Mouse (Mus musculus) liver, postnatal 0 days (tissue): ENCODE data around the gene C1s2. TPM values are rescaled to one million over a fixed set of nuclear protein-coding genes. Genes with fewer than 3 reads are reported as not detected.
"Not testable (repeated sequence)": the region's sequence is repeated elsewhere in the genome, so short reads cannot be mapped to it uniquely, and the experiment has no call there.

ENCODE experiments used
- ATAC-seq: fragments of 200-750 bp; cut with Nextera tagmentation; 2 replicates; pipeline ENCODE4 v1.8.0; 2017; ENCODE audit warnings: mild to moderate bottlenecking, moderate library complexity
- DNase-seq: peaks from one replicate; pipeline ENCODE4 v3.0.0-alpha.2; 2016
- H3K27ac ChIP-seq: fragments of 300-500 bp; sonication (generic); 2 replicates; pipeline ENCODE4 v1.5.1; 2014; ENCODE audit warnings: antibody characterized with exemption, moderate library complexity, mild to moderate bottlenecking, low read depth
- H3K27me3 ChIP-seq: fragments of 300-500 bp; sonication (generic); 2 replicates; pipeline ENCODE4 v1.6.1; 2014; ENCODE audit warnings: low read length, control low read depth, mixed read lengths; ENCODE audit not compliant: insufficient read depth
- H3K36me3 ChIP-seq: fragments of 300-500 bp; sonication (generic); replicated peaks from 2 replicates; pipeline ENCODE4 v1.6.1; 2014; ENCODE audit warnings: mild to moderate bottlenecking, control low read depth, low read length, moderate library complexity, mixed read lengths; ENCODE audit not compliant: insufficient read depth
- H3K4me1 ChIP-seq: fragments of 300-500 bp; sonication (generic); 2 replicates; pipeline ENCODE4 v1.6.1; 2014; ENCODE audit warnings: antibody characterized with exemption, mild to moderate bottlenecking, control low read depth; ENCODE audit not compliant: insufficient read depth
- H3K4me2 ChIP-seq: fragments of 300-500 bp; sonication (generic); 2 replicates; pipeline ENCODE4 v1.6.1; 2014; ENCODE audit warnings: low read depth, mild to moderate bottlenecking, low read length, moderate library complexity, mixed read lengths
- H3K4me3 ChIP-seq: fragments of 300-500 bp; sonication (generic); 2 replicates; pipeline ENCODE4 v1.5.1; 2014; ENCODE audit warnings: low read depth, low read length
- H3K9ac ChIP-seq: fragments of 300-500 bp; sonication (generic); replicated peaks from 2 replicates; pipeline ENCODE4 v1.6.1; 2014; ENCODE audit warnings: mild to moderate bottlenecking, moderate library complexity
- H3K9me3 ChIP-seq: fragments of 300-500 bp; sonication (generic); 2 replicates; pipeline ENCODE4 v1.6.1; 2016; ENCODE audit warnings: mild to moderate bottlenecking, control low read depth, low read length, mixed read lengths
- CTCF ChIP-seq: sonication (generic); IDR thresholded peaks from 2 replicates; pipeline ENCODE4 v1.5.1; 2016; ENCODE audit warnings: antibody characterized with exemption, low read depth
- EP300 ChIP-seq: IDR thresholded peaks from 2 replicates; pipeline ENCODE4 v1.6.1; 2016; ENCODE audit warnings: antibody characterized with exemption, low read depth, mild to moderate bottlenecking
- WGBS: fragments of 180-500 bp; shearing (Covaris S2); extraction: QIAGEN DNeasy Blood & Tissue Kit; methylation state at CpG from one replicate; pipeline ENCODE4 v1.1.7; 2014; ENCODE audit not compliant: insufficient replicate concordance; 5-methylcytosine and 5-hydroxymethylcytosine counted together
- polyA plus RNA-seq: library from polyadenylated mRNA; unstranded; fragments of >200 nt; fragmentation: Nextera tagmentation; extraction: Ambion mirVana; gene quantifications from 2 replicates; pipeline ENCODE4 v1.2.1, GENCODE M21; 2015

C1s2 gene
- polyA plus RNA-seq: 0.04 TPM in 1 of 2 replicates, not detected in the other

DNA sequence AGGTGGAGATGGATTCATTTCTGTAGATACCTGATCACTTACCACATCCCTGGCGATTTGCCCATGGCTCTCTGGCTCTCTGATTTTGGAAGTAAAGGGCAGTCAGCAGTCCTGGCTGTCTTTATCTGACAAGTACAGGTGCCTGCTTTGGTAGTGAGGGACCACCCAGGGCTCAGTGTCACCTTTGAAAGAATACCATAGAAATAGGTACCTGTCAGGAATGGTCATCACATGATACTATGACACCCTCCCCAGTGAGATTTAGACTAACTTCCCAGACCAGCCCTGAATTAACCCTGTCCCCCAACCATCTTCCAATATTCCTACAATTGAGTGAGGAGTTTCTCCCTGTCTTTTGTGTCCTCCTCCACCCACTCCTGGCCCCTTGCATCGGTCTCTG, at the start of gene C1s2:
Gene C1s2 (minus strand): TSS at position 101 of the 400 bp plus-strand sequence.
- 66% methylated on average over 2 of the region's 2 CpGs for WGBS
- H3K4me1 ChIP-seq, ATAC-seq, H3K27ac ChIP-seq, DNase-seq, H3K4me2 ChIP-seq, H3K4me3 ChIP-seq, H3K27me3 ChIP-seq, H3K9me3 ChIP-seq, H3K9ac ChIP-seq, H3K36me3 ChIP-seq: not testable (repeated sequence)

DNA sequence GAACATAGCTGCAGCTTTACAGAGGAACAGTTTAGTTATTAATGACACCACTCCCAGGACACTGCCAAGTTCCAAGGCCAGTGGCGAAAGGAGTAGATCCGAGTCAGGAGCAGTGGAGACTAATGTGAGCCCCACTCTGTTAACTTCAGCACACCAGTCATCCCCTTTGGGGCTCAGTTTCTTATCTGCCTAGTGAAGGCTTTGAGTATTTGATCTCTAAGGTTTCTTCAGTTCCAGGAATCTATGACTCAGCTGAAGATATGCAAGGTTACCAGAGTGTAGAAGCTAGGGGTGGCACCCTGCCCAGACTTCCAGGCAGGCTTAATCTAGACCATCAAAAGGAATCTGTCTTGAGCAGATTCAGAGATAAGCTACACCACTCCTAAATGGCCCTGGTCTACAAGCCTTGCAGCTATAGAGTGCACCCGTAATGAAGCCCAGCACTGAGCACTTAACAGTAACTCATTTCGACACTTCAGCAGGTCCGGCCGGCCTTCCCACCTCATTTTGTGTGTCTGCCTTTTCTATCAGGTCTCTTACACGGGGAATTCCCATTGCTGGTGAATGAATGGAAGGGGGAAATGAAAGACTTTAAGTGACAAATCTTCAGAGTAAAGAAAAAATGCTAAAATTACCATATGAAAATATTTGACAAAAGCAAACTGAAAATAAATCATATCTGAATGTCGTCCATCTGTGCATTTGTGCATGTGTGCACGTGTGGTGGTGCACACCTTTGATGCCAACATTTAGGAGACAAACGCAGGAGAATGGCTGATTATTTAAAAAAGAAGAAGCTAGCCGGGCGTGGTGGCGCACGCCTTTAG, 47.9 kb upstream of the C1s2 start:
- ATAC-seq (peak; percentile 40), DNase-seq (no peak)
- H3K27ac ChIP-seq: peak overlapping the region; percentile 36
- no peak overlapping the region for H3K9ac ChIP-seq
- TF ChIP-seq CTCF: no peak
- peak; percentile 80 for TF ChIP-seq EP300
- 56% methylated on average over 14 of the region's 14 CpGs for WGBS
- H3K4me2 ChIP-seq: peak overlapping the region; percentile 27
- peaks cover 51% of the 10 kb centered on the region for H3K4me1 ChIP-seq
- H3K4me3 ChIP-seq: no peak overlapping the region
- H3K27me3 ChIP-seq: no peaks in the 10 kb centered on the region
- H3K9me3 ChIP-seq: no peaks in the 10 kb centered on the region
- H3K36me3 ChIP-seq: no peaks in the 10 kb centered on the region

DNA sequence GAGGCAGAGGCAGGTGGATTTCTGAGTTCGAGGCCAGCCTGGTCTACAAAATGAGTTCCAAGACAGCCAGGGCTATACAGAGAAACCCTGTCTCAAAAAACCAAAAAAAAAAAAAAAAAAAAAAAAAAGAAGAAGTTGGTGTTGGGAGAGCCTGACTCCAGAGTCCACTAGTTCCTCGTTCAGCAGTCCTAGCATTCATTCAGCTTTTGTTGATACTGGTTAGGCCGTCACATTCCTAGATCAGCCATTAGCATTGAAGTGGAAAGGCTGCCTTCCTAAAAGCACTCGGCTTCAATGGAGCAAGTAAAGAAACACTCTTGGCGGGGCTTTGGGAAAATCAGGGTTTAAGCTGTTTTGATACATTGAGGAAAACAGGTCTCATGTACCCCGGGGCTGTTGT, 46.4 kb upstream of the C1s2 start:
- not testable (repeated sequence) for H3K9me3 ChIP-seq, H3K9ac ChIP-seq, H3K4me3 ChIP-seq, H3K4me2 ChIP-seq, ATAC-seq, H3K36me3 ChIP-seq, DNase-seq, H3K27me3 ChIP-seq
- Histone ChIP-seq H3K27ac (peak overlapping the region; percentile 36; the same call in 1 of the 2 replicates), H3K4me1 (peaks cover 42% of the 10 kb centered on the region)
- 57% methylated on average over 6 of the region's 6 CpGs for WGBS

DNA sequence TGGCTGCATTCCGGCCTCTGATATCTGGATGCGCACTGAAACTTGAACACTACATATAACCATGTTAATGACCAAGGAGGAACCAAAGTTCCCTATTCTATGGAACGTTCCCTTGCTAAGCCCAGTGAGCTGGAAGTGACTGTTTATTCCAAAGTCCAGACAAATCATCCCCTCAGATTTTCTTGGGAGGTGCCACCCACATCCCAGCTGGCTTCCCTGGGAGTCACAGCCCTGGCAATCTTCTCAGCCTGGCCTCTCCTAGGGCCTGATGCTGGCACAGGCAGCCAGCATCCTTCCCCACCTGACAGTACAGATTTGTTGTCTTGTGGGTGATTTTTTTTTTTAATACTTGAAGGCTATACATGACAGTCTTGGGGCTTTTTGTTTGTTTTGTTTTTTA, 43.6 kb upstream of the C1s2 start:
- H3K27ac ChIP-seq: 0 out of 2 replicates have a peak overlapping the region, but pooled peaks have one; percentile 6
- TF ChIP-seq CTCF (no peak), EP300 (no peak)
- H3K9ac ChIP-seq: no peak overlapping the region
- DNase-seq: no peak
- H3K4me1 ChIP-seq: peaks cover 35% of the 10 kb centered on the region
- H3K4me3 ChIP-seq: no peak overlapping the region
- no peak overlapping the region for H3K4me2 ChIP-seq
- H3K36me3 ChIP-seq: peaks cover 3% of the 10 kb centered on the region; the same call in 1 of the 2 replicates
- no peaks in the 10 kb centered on the region for H3K9me3 ChIP-seq
- H3K27me3 ChIP-seq: no peaks in the 10 kb centered on the region
- no peak for ATAC-seq
- 95% methylated on average over 3 of the region's 3 CpGs for WGBS

DNA sequence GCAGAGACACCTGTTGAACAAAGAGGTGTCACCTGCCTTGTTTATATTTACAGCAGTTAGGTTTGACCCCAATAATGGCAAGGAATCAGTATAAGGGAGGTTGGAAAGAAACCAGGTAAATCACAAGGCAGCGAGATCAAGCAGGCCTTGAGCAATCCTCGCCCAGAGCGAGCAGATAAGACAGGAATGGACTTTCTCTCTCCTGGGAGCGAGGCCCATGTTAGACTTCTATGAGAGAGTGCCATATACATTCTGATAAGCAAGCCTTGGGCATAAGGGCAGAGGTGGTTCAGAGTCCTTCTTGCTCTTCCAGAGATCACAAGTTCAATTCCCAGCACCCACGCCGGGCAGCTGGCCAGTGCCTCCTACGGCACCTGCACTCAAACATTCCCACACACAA, 42.9 kb upstream of the C1s2 start:
- ATAC-seq (no peak), DNase-seq (no peak)
- H3K36me3 ChIP-seq: peaks cover 9% of the 10 kb centered on the region
- WGBS: 72% methylated on average over 7 of the region's 7 CpGs
- no peaks in the 10 kb centered on the region for H3K9me3 ChIP-seq
- peak overlapping the region; percentile 39; the same call in 1 of the 2 replicates for H3K27ac ChIP-seq
- H3K9ac ChIP-seq: no peak overlapping the region
- no peak overlapping the region for H3K4me2 ChIP-seq
- no peaks in the 10 kb centered on the region for H3K27me3 ChIP-seq
- TF ChIP-seq EP300: no peak
- no peak for TF ChIP-seq CTCF
- H3K4me3 ChIP-seq: no peak overlapping the region
- peaks cover 29% of the 10 kb centered on the region for H3K4me1 ChIP-seq

DNA sequence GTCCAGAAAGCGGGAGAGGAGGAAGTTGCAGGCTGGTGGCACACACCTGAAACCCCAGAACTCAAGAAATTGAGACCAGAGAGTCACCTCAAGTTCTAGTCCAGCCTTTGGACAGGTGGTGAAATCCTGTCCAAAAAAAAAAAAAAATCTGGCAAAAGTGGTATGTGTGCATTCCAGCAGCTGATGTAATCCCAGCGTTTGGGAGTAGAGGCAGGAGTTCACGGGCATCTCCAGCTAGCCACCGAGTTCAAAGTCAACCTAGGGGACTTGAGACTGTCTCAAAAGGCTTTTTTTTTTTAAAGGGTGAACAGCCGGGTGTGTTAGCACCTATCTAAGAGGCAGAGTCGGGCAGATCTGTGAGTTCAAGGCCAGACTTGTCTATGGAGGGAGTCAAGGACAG, 40.3 kb upstream of the C1s2 start:
- Histone ChIP-seq H3K27ac (peak overlapping the region; percentile 63; the same call in 1 of the 2 replicates), H3K9ac (no peak overlapping the region), H3K4me3 (no peak overlapping the region), H3K27me3 (no peaks in the 10 kb centered on the region), H3K4me1 (peaks cover 18% of the 10 kb centered on the region), H3K36me3 (peaks cover 12% of the 10 kb centered on the region), H3K9me3 (no peaks in the 10 kb centered on the region), H3K4me2 (no peak overlapping the region)
- ATAC-seq: peak; percentile 59
- peak; percentile 45; the same call in 1 of the 2 replicates for TF ChIP-seq EP300
- TF ChIP-seq CTCF: no peak
- WGBS: 65% methylated on average over 6 of the region's 6 CpGs
- DNase-seq: no peak
